Mouse (Mus musculus) stomach, postnatal 0 days (tissue): ENCODE results near the gene Abl1.

Source experiments
- CTCF ChIP-seq: IDR thresholded peaks from 2 replicates; pipeline ENCODE4 v1.5.1; 2016; ENCODE audit warnings: antibody characterized with exemption, low read depth, mild to moderate bottlenecking, moderate library complexity
- EP300 ChIP-seq: optimal IDR thresholded peaks from 2 replicates; pipeline ENCODE3; 2016; ENCODE audit warnings: antibody characterized with exemption

- no peak for TF ChIP-seq CTCF
- no peak for TF ChIP-seq EP300
Observed at GRCm38 (mm10) chr2:31638581-31639465, 49.4 kb upstream of the Abl1 start.
